Mouse (Mus musculus) cortical plate, adult 2 months (tissue): ENCODE measurements around the gene Trim67. TPM values are rescaled to one million over a fixed set of nuclear protein-coding genes. Genes with fewer than 3 reads are reported as not detected.
"Not testable (repeated sequence)": the region's sequence is repeated elsewhere in the genome, so short reads cannot be mapped to it uniquely, and the experiment has no call there.

Experiments
- H3K27ac ChIP-seq: fragments of 200-500 bp; 2 replicates; pipeline ENCODE4 v1.5.1; 2012; ENCODE audit warnings: low read length, control low read depth, inconsistent platforms; ENCODE audit not compliant: insufficient read depth
- H3K4me1 ChIP-seq: fragments of 200-500 bp; 2 replicates; pipeline ENCODE4 v1.6.1; 2011; ENCODE audit warnings: low read length; ENCODE audit not compliant: control insufficient read depth, insufficient read depth
- H3K4me3 ChIP-seq: fragments of 200-500 bp; 2 replicates; pipeline ENCODE4 v1.5.1; 2011; ENCODE audit warnings: mild to moderate bottlenecking, low read length, control low read depth; ENCODE audit not compliant: insufficient read depth
- CTCF ChIP-seq: fragments of 200-500 bp; IDR thresholded peaks from 2 replicates; pipeline ENCODE4 v1.5.1; 2011; ENCODE audit warnings: mild to moderate bottlenecking, control low read depth, low read length; ENCODE audit not compliant: insufficient read depth; ENCODE audit errors: extremely low read depth
- POLR2A ChIP-seq: fragments of 200-500 bp; IDR thresholded peaks from 2 replicates; pipeline ENCODE4 v1.6.1; 2011; ENCODE audit warnings: mild to moderate bottlenecking, low read length, control low read depth; ENCODE audit not compliant: insufficient read depth; ENCODE audit errors: extremely low read depth
- polyA plus RNA-seq: library from polyadenylated mRNA; depleted of rRNA; stranded (reverse); fragments of >200 nt; gene quantifications from 2 replicates; pipeline ENCODE4 v1.2.3, GENCODE M21; 2012

Gene Trim67
- polyA plus RNA-seq, 1 experiment, result 1.3 TPM

GRCm38 (mm10) chr8:124840900-124841299 lies 48.0 kb downstream of the Trim67 start:
- no peak for TF ChIP-seq POLR2A
- no peak for TF ChIP-seq CTCF
- Histone ChIP-seq H3K27ac (no peak overlapping the region), H3K4me3 (no peak overlapping the region), H3K4me1 (no peaks in the 10 kb centered on the region)

DNA sequence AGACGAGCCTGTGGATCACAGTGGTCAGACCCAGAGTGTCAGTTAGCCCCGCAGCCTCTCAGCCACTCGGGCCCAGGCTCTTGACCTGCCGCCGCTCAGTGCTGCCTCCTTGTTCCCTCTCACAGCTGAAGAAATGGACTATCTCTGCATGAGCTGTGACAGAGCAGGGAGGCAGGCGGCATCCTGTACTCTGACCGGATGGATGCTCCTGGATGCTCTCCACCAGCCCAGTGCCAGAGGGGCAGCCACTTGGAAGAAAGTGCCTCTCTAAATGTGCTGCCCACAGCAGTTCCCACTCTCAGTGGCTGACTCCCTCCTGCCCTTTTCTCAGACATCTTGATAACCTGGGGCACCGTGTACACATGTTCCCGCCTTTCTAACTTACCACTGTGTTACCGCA lies 48.9 kb downstream of the Trim67 start:
- no peak overlapping the region for H3K4me3 ChIP-seq
- no peak overlapping the region for H3K27ac ChIP-seq
- H3K4me1 ChIP-seq, result no peaks in the 10 kb centered on the region
- TF ChIP-seq CTCF (no peak), POLR2A (no peak)

GRCm38 (mm10) chr8:124842929-124843328 lies 50.0 kb downstream of the Trim67 start:
- not testable (repeated sequence) for H3K4me3 ChIP-seq, H3K27ac ChIP-seq, H3K4me1 ChIP-seq

DNA sequence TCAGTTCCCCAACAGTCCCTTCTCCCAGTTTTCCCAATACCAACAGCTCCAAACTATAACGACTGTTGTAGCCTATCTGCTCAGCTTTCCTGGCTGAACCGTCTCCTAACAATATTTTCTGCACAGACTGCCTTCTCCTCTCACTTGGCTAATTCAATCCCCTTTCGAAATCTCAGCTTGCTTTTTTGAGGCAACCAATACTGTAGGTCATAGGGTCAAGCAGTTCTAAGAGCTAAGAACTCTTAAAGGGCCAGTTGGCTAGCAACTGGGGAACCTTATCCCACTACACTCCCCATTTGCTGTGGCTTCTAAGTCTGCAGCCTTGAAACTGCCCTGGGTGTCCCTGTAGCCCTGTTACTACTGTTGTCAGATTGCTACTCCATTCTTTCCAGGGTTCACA lies 52.2 kb downstream of the Trim67 start:
- no peak for TF ChIP-seq CTCF
- no peak for TF ChIP-seq POLR2A
- Histone ChIP-seq H3K27ac (no peak overlapping the region), H3K4me3 (no peak overlapping the region), H3K4me1 (no peaks in the 10 kb centered on the region)

GRCm38 (mm10) chr8:124845573-124845972 lies 52.7 kb downstream of the Trim67 start:
- TF ChIP-seq CTCF, result no peak
- no peak for TF ChIP-seq POLR2A
- Histone ChIP-seq H3K4me1 (no peaks in the 10 kb centered on the region), H3K4me3 (no peak overlapping the region), H3K27ac (no peak overlapping the region)

GRCm38 (mm10) chr8:124853511-124853910 lies 60.6 kb downstream of the Trim67 start:
- Histone ChIP-seq H3K4me3 (no peak overlapping the region), H3K4me1 (no peaks in the 10 kb centered on the region), H3K27ac (no peak overlapping the region)
- TF ChIP-seq POLR2A (no peak), CTCF (no peak)

DNA sequence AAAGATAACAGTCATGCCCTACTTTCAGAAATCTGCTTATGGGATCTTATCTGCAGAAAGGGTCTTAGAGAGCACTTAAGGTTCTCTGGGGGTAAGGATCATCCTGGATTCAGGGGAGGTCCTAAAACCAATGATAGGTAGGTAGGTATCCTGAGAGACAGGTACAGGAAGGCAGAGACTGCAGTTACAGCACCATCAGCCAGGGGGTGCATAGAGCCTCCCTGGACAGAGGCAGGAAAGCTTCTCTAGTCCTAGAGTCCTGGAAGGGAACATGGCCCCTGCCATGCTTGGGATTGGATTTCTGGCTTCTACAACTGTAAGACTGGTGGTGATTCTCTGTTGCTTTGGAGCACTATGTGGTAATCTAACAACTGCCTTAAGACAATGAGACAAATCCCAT lies 66.6 kb downstream of the Trim67 start:
- no peak overlapping the region for H3K4me3 ChIP-seq
- TF ChIP-seq POLR2A (no peak), CTCF (peak; percentile 25; the same call in 1 of the 2 replicates)
- peaks cover 3% of the 10 kb centered on the region for H3K4me1 ChIP-seq
- no peak overlapping the region for H3K27ac ChIP-seq

GRCm38 (mm10) chr8:124860188-124860587 lies 67.3 kb downstream of the Trim67 start:
- Histone ChIP-seq H3K4me3 (no peak overlapping the region), H3K27ac (no peak overlapping the region), H3K4me1 (peaks cover 3% of the 10 kb centered on the region)
- TF ChIP-seq POLR2A (no peak), CTCF (no peak)

GRCm38 (mm10) chr8:124862321-124863162 lies 69.7 kb downstream of the Trim67 start, which contains the start of the genes Gnpat and 2810004N23Rik:
Gene Gnpat, plus strand, starts transcription at chr8:124863033.
Gene 2810004N23Rik, minus strand, starts transcription at chr8:124863120.
- TF ChIP-seq CTCF, result no peak
- TF ChIP-seq POLR2A, result peak; percentile 81
- H3K4me1 ChIP-seq, result peaks cover 3% of the 10 kb centered on the region
- H3K4me3 ChIP-seq, result peak within 1 kb of the TSS; percentile 85
- peak within 1 kb of the TSS; percentile 64 for H3K27ac ChIP-seq

DNA sequence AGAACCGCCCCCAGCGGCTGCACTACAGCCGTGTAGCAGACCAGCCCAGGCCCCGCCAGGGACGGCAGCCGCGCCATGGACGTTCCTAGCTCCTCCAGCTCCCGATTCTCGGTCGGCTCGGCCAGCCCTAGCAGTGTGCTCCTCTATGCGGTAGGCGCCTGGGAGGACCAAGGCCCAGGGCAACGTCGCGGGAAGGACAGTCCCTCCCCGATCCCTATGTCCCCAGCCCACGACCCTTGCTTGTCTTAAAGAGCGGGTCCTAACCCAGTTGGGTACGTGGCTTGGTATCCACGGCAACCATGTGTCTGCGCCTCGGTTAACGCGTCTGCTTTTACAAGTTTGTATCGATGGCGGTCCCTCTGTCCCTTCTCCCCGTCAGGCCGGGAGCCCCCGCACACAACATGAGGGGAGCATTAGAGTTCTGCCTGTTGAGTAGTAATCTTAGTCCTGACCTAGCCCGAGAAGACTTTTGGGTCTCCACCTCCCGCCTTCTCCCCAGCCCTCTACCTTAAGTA lies 70.3 kb downstream of the Trim67 start:
- no peak for TF ChIP-seq POLR2A
- no peak for TF ChIP-seq CTCF
- Histone ChIP-seq H3K4me3 (peak overlapping the region; percentile 85), H3K4me1 (peaks cover 3% of the 10 kb centered on the region), H3K27ac (peak overlapping the region; percentile 20)
